Mouse (Mus musculus): ENCODE measurements around the gene Tmem236. TPM values are rescaled to one million over a fixed set of nuclear protein-coding genes. Genes with fewer than 3 reads are reported as not detected.
A peak's percentile ranks its signal among the peaks of the same experiment; 100 is the strongest.

Gene Tmem236
- polyA plus RNA-seq, 1 experiment from 2014 or later: not detected

- Histone ChIP-seq H3K9ac (ENCODE audit: low read length) (no peak overlapping the region), H3K27me3 (ENCODE audit: control insufficient read depth, insufficient read depth, low read length) (no peaks in the 10 kb centered on the region), H3K4me3 (ENCODE audit: control insufficient read depth in 1 of 2, insufficient read depth in 1 of 2, low read depth in 1 of 2, low read length in 2 of 2) (no peak overlapping the region), H3K4me1 (ENCODE audit: control insufficient read depth in 2 of 2, insufficient read depth in 2 of 2, low read length in 2 of 2) (no peaks in the 10 kb centered on the region), H3K9me3 (ENCODE audit: control insufficient read depth, low read length) (no peaks in the 10 kb centered on the region), H3K4me2 (ENCODE audit: low read length) (no peak overlapping the region), H3K27ac (replicated peaks in 1 of 2; ENCODE audit: control insufficient read depth in 1 of 2, insufficient read depth in 1 of 2, low read depth in 2 of 2, low read length in 2 of 2) (no peak overlapping the region), H3K36me3 (ENCODE audit: control insufficient read depth, insufficient read depth, low read length) (no peaks in the 10 kb centered on the region)
- WGBS: 69% methylated on average over 3 of the region's 3 CpGs
- no peak for ATAC-seq (ENCODE audit: insufficient number of reproducible peaks, insufficient read depth, low FRiP score, low read depth)
These were observed 40.4 kb downstream of the Tmem236 start for GRCm38 (mm10) chr2:14214764-14215163.

- H3K4me3 ChIP-seq (ENCODE audit: control insufficient read depth in 1 of 2, insufficient read depth in 1 of 2, low read depth in 1 of 2, low read length in 2 of 2): no peak overlapping the region
- WGBS: 78% methylated on average over 3 of the region's 3 CpGs
- H3K9ac ChIP-seq (ENCODE audit: low read length): no peak overlapping the region
- H3K4me1 ChIP-seq (ENCODE audit: control insufficient read depth in 2 of 2, insufficient read depth in 2 of 2, low read length in 2 of 2): no peaks in the 10 kb centered on the region
- no peak overlapping the region for H3K4me2 ChIP-seq (ENCODE audit: low read length)
- no peak for ATAC-seq (ENCODE audit: insufficient number of reproducible peaks, insufficient read depth, low FRiP score, low read depth)
- H3K27ac ChIP-seq (replicated peaks in 1 of 2; ENCODE audit: control insufficient read depth in 1 of 2, insufficient read depth in 1 of 2, low read depth in 2 of 2, low read length in 2 of 2): no peak overlapping the region
- H3K36me3 ChIP-seq (ENCODE audit: control insufficient read depth, insufficient read depth, low read length): no peaks in the 10 kb centered on the region
- no peaks in the 10 kb centered on the region for H3K9me3 ChIP-seq (ENCODE audit: control insufficient read depth, low read length)
- no peaks in the 10 kb centered on the region for H3K27me3 ChIP-seq (ENCODE audit: control insufficient read depth, insufficient read depth, low read length)
These were observed 42.3 kb downstream of the Tmem236 start for GRCm38 (mm10) chr2:14216653-14217052.

GRCm38 (mm10) chr2:14218126-14218525, 43.8 kb downstream of the Tmem236 start:
- H3K4me2 ChIP-seq (ENCODE audit: low read length): no peak overlapping the region
- 78% methylated on average over 6 of the region's 6 CpGs for WGBS
- no peak for ATAC-seq (ENCODE audit: insufficient number of reproducible peaks, insufficient read depth, low FRiP score, low read depth)

GRCm38 (mm10) chr2:14224387-14224786, 50.1 kb downstream of the Tmem236 start:
- Histone ChIP-seq H3K27ac (replicated peaks in 1 of 2; ENCODE audit: control insufficient read depth in 1 of 2, insufficient read depth in 1 of 2, low read depth in 2 of 2, low read length in 2 of 2) (no peak overlapping the region), H3K4me1 (ENCODE audit: control insufficient read depth in 2 of 2, insufficient read depth in 2 of 2, low read length in 2 of 2) (peaks cover 2 to 4% of the 10 kb centered on the region in 2 experiments; a peak in 3 of 4 replicates), H3K9ac (ENCODE audit: low read length) (no peak overlapping the region), H3K4me2 (ENCODE audit: low read length) (no peak overlapping the region), H3K9me3 (ENCODE audit: control insufficient read depth, low read length) (no peaks in the 10 kb centered on the region), H3K27me3 (ENCODE audit: control insufficient read depth, insufficient read depth, low read length) (no peaks in the 10 kb centered on the region), H3K4me3 (ENCODE audit: control insufficient read depth in 1 of 2, insufficient read depth in 1 of 2, low read depth in 1 of 2, low read length in 2 of 2) (no peak overlapping the region), H3K36me3 (ENCODE audit: control insufficient read depth, insufficient read depth, low read length) (no peaks in the 10 kb centered on the region)
- WGBS: 77% methylated on average over 3 of the region's 4 CpGs
- ATAC-seq (ENCODE audit: insufficient number of reproducible peaks, insufficient read depth, low FRiP score, low read depth): no peak

More at GRCm38 (mm10) chr2:14218126-14218525, 43.8 kb downstream of the Tmem236 start:
- peaks cover 0 to 4% of the 10 kb centered on the region in 2 experiments; a peak in 2 of 4 replicates for H3K4me1 ChIP-seq (ENCODE audit: control insufficient read depth in 2 of 2, insufficient read depth in 2 of 2, low read length in 2 of 2)
- no peaks in the 10 kb centered on the region for H3K27me3 ChIP-seq (ENCODE audit: control insufficient read depth, insufficient read depth, low read length)
- no peak overlapping the region for H3K4me3 ChIP-seq (ENCODE audit: control insufficient read depth in 1 of 2, insufficient read depth in 1 of 2, low read depth in 1 of 2, low read length in 2 of 2)
- H3K9ac ChIP-seq (ENCODE audit: low read length): no peak overlapping the region
- H3K36me3 ChIP-seq (ENCODE audit: control insufficient read depth, insufficient read depth, low read length): no peaks in the 10 kb centered on the region
- H3K9me3 ChIP-seq (ENCODE audit: control insufficient read depth, low read length): no peaks in the 10 kb centered on the region
- H3K27ac ChIP-seq (replicated peaks in 1 of 2; ENCODE audit: control insufficient read depth in 1 of 2, insufficient read depth in 1 of 2, low read depth in 2 of 2, low read length in 2 of 2): no peak overlapping the region

- Histone ChIP-seq H3K36me3 (ENCODE audit: control insufficient read depth, insufficient read depth, low read length) (no peaks in the 10 kb centered on the region), H3K9ac (ENCODE audit: low read length) (no peak overlapping the region), H3K4me3 (ENCODE audit: control insufficient read depth in 1 of 2, insufficient read depth in 1 of 2, low read depth in 1 of 2, low read length in 2 of 2) (no peak overlapping the region), H3K4me1 (ENCODE audit: control insufficient read depth in 2 of 2, insufficient read depth in 2 of 2, low read length in 2 of 2) (peaks cover 2 to 6% of the 10 kb centered on the region in 2 experiments; a peak in 3 of 4 replicates), H3K27ac (replicated peaks in 1 of 2; ENCODE audit: control insufficient read depth in 1 of 2, insufficient read depth in 1 of 2, low read depth in 2 of 2, low read length in 2 of 2) (no peak overlapping the region), H3K27me3 (ENCODE audit: control insufficient read depth, insufficient read depth, low read length) (no peaks in the 10 kb centered on the region), H3K4me2 (ENCODE audit: low read length) (no peak overlapping the region), H3K9me3 (ENCODE audit: control insufficient read depth, low read length) (no peaks in the 10 kb centered on the region)
- WGBS: 65% methylated on average over 6 of the region's 6 CpGs
- ATAC-seq (ENCODE audit: insufficient number of reproducible peaks, insufficient read depth, low FRiP score, low read depth): no peak
These were observed 54.2 kb downstream of the Tmem236 start for GRCm38 (mm10) chr2:14228495-14228894.

- Histone ChIP-seq H3K4me1 (ENCODE audit: control insufficient read depth in 2 of 2, insufficient read depth in 2 of 2, low read length in 2 of 2) (peaks cover 2 to 6% of the 10 kb centered on the region in 2 experiments; a peak in 3 of 4 replicates), H3K36me3 (ENCODE audit: control insufficient read depth, insufficient read depth, low read length) (no peaks in the 10 kb centered on the region), H3K9me3 (ENCODE audit: control insufficient read depth, low read length) (no peaks in the 10 kb centered on the region), H3K4me2 (ENCODE audit: low read length) (0 out of 2 replicates have a peak within 1 kb of the TSS, but pooled peaks have one; percentile 6), H3K4me3 (ENCODE audit: control insufficient read depth in 1 of 2, insufficient read depth in 1 of 2, low read depth in 1 of 2, low read length in 2 of 2) (no peak within 1 kb of the TSS), H3K27me3 (ENCODE audit: control insufficient read depth, insufficient read depth, low read length) (no peaks in the 10 kb centered on the region), H3K27ac (replicated peaks in 1 of 2; ENCODE audit: control insufficient read depth in 1 of 2, insufficient read depth in 1 of 2, low read depth in 2 of 2, low read length in 2 of 2) (no peak within 1 kb of the TSS), H3K9ac (ENCODE audit: low read length) (no peak within 1 kb of the TSS)
- 47% methylated on average over 3 of the region's 3 CpGs for WGBS
- ATAC-seq (ENCODE audit: insufficient number of reproducible peaks, insufficient read depth, low FRiP score, low read depth): no peak
These were observed 54.8 kb downstream of the Tmem236 start, which contains the start of gene Mrc1 for GRCm38 (mm10) chr2:14229149-14229548. Mrc1 (plus strand) TSS chr2:14229392.

- Histone ChIP-seq H3K27ac (replicated peaks in 1 of 2; ENCODE audit: control insufficient read depth in 1 of 2, insufficient read depth in 1 of 2, low read depth in 2 of 2, low read length in 2 of 2) (no peak overlapping the region), H3K9me3 (ENCODE audit: control insufficient read depth, low read length) (no peaks in the 10 kb centered on the region), H3K27me3 (ENCODE audit: control insufficient read depth, insufficient read depth, low read length) (no peaks in the 10 kb centered on the region), H3K4me3 (ENCODE audit: control insufficient read depth in 1 of 2, insufficient read depth in 1 of 2, low read depth in 1 of 2, low read length in 2 of 2) (no peak overlapping the region), H3K36me3 (ENCODE audit: control insufficient read depth, insufficient read depth, low read length) (no peaks in the 10 kb centered on the region), H3K4me2 (ENCODE audit: low read length) (0 out of 2 replicates have a peak overlapping the region, but pooled peaks have one; percentile 6), H3K4me1 (ENCODE audit: control insufficient read depth in 2 of 2, insufficient read depth in 2 of 2, low read length in 2 of 2) (peaks cover 2 to 6% of the 10 kb centered on the region in 2 experiments; a peak in 3 of 4 replicates), H3K9ac (ENCODE audit: low read length) (no peak overlapping the region)
- no peak for ATAC-seq (ENCODE audit: insufficient number of reproducible peaks, insufficient read depth, low FRiP score, low read depth)
- 58% methylated on average over 14 of the region's 14 CpGs for WGBS
These were observed 55.7 kb downstream of the Tmem236 start for GRCm38 (mm10) chr2:14229979-14230378.

- H3K4me1 ChIP-seq (ENCODE audit: control insufficient read depth in 2 of 2, insufficient read depth in 2 of 2, low read length in 2 of 2): peaks cover 2 to 6% of the 10 kb centered on the region in 2 experiments; a peak in 3 of 4 replicates
- H3K9ac ChIP-seq (ENCODE audit: low read length): no peak overlapping the region
- H3K27me3 ChIP-seq (ENCODE audit: control insufficient read depth, insufficient read depth, low read length): no peaks in the 10 kb centered on the region
- H3K27ac ChIP-seq (replicated peaks in 1 of 2; ENCODE audit: control insufficient read depth in 1 of 2, insufficient read depth in 1 of 2, low read depth in 2 of 2, low read length in 2 of 2): no peak overlapping the region
- 65% methylated on average over 1 of the region's 1 CpGs for WGBS
- ATAC-seq (ENCODE audit: insufficient number of reproducible peaks, insufficient read depth, low FRiP score, low read depth): no peak
- no peak overlapping the region for H3K4me3 ChIP-seq (ENCODE audit: control insufficient read depth in 1 of 2, insufficient read depth in 1 of 2, low read depth in 1 of 2, low read length in 2 of 2)
- H3K4me2 ChIP-seq (ENCODE audit: low read length): no peak overlapping the region
- H3K9me3 ChIP-seq (ENCODE audit: control insufficient read depth, low read length): no peaks in the 10 kb centered on the region
- no peaks in the 10 kb centered on the region for H3K36me3 ChIP-seq (ENCODE audit: control insufficient read depth, insufficient read depth, low read length)
These were observed 58.6 kb downstream of the Tmem236 start for GRCm38 (mm10) chr2:14232897-14233296.

Data from heart, embryonic 14.5 days (tissue).